Mouse (Mus musculus): ENCODE results near the gene Il12b. TPM values are rescaled to one million over a fixed set of nuclear protein-coding genes. Genes with fewer than 3 reads are reported as not detected.
A peak's percentile ranks its signal among the peaks of the same experiment; 100 is the strongest.

The Il12b gene
- total RNA-seq (2021) = under 1 TPM in 1 of 2 experiments, not detected in 1; 0.14 TPM
- long read RNA-seq, experiment 1 = 0 reads
- long read RNA-seq, experiment 2 = 0 reads

DNA sequence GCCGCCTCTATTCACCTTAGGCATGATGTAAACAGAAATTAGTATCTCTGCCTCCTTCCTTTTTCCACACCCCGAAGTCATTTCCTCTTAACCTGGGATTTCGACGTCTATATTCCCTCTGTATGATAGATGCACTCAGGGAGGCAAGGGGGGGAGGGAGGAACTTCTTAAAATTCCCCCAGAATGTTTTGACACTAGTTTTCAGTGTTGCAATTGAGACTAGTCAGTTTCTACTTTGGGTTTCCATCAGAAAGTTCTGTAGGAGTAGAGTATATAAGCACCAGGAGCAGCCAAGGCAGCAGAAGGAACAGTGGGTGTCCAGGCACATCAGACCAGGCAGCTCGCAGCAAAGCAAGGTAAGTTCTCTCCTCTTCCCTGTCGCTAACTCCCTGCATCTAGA lies at the start of gene Il12b:
TSS of gene Il12b (plus strand) at position 301 of the 400 bp plus-strand sequence.
- no peak for DNase-seq (ENCODE audit: low spot score in 2 of 2)

DNA sequence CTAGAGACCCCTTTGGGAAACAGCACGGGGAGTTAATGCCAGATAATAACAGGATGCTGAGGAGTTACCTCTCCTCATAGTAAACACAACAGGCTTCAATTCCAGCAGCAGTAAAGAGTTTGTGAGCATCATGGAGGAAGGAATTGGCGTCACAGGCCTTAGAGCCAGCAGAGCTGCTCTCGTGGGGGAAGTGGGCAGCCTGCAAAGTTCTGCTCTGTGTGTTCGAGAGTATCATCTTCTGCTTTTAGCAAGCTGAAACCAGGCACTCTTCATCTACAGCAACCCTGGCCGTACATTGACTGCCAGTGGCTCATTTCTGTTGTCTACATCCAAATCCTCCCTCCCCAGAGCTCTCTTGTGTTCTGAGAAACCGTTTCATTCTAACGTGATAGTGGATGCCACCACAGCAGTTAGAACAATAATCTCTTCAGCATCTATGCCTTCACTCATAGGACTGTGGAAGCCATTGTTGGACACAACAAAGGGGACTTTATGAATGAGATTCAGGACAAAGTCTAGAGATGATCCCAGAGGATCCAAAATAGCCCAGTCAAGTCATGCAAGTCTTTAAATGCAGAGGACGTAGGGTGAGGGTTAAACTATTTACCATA lies 44.9 kb upstream of the Il12b start:
- DNase-seq (ENCODE audit: low spot score in 2 of 2) = no peak

DNA sequence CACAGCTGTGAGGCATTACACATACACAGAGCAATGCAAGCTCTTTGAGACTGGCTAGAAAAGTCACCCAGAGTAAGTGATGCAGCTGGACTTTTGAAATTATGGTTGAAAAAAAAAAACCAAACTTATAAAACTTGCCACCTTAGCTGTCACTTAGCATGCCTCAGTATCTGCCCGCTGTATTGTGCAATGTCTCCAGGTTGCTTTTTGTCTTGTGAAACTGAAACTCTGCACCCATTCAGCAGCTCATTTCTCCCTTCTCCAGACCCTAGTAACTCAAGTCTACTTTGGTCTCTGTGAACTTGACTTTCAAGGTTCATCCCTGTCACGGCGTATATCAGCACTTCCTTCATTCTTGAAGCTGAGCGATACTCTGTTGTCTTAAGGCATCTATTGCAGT lies 43.7 kb upstream of the Il12b start:
- DNase-seq (ENCODE audit: low spot score in 2 of 2) = no peak

DNA sequence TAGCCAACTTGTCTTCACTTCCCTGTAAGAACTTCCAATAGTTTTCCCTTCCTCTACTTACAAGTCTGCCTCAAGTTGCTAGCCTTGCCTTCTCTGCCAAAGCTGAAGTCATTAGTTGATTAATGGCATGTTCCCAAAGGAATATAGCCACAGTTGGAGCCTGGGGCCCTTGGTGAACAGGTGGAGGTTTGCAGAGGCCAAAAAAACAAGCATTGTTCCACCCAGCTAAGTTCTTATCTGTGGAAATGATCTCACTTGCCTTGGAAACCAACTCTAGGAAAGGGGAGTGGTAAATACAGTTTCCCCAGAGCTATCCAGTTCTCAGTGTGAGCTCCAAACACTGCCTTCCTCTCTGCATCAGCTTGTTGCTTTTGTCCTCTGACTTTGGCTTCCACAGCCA lies 35.3 kb upstream of the Il12b start:
- DNase-seq (ENCODE audit: low spot score in 2 of 2) = no peak

DNA sequence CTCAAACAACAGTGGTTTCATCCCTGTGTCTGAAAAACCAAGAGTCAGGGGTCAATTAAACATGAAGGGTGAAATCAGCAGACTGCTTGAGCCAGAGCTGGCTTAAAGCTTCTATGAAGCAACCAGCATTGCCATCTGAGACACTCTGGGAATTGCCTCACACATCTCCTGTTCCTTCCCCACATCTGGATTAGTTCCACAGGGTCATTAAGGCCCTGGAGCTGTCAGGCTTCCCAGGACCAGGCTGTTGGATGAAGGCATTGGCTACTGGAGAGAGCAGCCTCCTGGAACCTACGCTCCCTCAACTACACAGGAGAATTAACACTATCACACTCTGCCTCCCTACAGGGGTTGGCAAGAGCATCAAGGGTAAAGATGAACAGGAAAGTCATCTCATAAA lies 32.2 kb upstream of the Il12b start:
- no peak for DNase-seq (ENCODE audit: low spot score in 2 of 2)

DNA sequence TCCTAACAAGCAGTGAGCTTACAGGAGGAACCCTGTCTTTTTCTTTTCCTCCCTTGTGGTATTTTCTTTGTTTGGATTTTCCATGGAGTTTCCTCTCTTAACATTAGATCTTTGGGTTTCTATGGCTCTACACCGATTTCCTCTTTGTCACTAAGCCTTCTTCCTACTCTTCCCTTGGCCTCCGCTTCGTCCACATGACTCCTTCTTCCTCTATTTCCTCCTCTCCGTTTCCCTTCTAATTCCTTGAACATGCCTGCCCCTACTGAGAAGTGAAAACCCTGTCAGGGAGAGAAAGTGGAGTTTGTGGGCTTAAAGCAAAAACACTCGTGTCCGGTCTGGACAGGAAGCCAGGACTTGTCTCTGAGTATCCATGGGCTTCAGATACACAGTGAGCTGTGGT lies 27.0 kb upstream of the Il12b start:
- no peak for DNase-seq (ENCODE audit: low spot score in 2 of 2)

DNA sequence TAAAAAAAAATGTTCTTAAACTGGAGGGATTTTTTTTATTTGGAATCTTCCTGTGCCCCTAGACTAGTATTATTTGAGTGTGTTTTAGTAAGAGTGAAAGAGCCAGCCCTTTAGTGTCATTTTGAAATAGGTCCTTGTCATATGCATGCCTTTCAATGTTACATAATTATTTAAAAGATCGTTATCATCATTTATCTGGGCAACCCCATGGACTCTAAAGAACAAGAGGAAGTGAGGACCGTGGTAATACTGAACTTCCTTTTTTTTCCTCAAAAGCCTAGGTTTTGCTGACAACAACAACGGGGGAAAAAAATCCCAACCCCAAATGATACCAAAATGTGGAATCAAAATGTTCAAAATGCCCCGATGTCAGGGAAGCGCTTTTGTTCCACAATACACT lies 22.0 kb upstream of the Il12b start:
- DNase-seq (ENCODE audit: low spot score in 2 of 2) = no peak

DNA sequence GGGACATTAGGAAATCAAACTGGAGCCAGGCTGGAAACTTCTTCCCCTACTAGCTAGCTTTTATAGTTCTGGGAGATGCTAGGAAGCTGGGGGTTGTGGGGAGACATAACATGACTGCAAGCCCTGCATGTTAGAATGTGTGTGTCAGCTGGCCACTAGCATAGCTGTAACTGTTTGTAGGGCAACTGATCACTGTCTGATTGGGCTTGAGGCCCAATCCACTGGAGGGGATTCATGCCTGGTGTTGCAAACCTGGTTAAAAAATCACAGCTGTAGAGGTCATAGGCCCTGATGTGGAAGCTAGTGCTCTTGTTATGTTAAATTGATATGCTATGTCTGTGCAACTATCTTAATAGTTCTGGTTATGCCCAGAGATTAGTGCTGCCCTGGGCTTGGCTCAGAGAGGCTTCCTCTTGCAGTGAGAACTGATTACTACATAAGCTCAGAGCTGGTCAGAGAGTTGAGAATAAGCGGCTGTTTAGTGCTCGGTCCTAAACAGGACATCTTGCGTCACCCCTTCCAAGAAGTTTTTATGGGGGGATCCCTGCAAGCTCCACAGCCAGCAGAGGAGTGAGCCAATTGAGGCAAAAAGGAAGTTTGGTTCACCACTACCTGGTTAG lies 19.3 kb upstream of the Il12b start:
- no peak for DNase-seq (ENCODE audit: low spot score in 2 of 2)

DNA sequence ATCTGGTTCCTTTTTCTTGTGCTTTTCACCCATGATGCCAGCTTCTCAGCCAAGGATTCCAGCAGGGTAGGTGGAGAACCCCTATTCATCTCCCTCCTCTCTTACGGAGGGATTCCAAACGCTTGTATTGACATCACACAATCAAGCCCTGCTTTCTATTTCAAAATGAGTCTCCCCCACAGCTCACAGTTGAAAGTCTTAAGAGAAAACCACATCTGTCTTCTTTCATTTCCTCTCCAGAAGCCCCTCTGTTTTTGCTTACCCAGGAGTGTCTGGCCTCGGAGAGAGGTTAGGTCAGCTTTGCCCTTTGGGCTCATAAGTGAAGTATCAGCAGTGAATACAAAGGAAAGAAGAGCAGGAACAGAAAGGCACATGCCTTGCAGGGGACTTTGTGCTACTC lies 17.7 kb upstream of the Il12b start:
- DNase-seq (ENCODE audit: low spot score in 2 of 2) = no peak

DNA sequence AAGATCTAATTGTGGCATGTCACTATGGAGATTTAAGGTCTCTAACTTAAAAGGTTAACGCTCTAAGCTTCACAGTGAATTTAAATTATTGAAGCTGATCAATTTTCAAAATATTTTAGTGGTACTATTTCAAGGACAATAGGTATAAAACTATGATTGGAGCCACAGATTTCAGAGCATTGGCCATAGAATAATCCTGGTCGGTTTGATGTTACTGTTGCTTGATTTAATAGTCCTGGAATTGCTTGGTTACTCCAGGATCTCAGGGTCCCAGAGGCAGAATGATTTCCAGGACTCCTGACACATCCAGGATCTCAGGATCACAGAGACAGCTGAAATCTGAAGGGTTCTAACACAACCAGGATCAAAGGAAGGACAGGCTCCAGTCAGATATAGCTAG lies 12.8 kb upstream of the Il12b start:
- no peak for DNase-seq (ENCODE audit: low spot score in 2 of 2)

DNA sequence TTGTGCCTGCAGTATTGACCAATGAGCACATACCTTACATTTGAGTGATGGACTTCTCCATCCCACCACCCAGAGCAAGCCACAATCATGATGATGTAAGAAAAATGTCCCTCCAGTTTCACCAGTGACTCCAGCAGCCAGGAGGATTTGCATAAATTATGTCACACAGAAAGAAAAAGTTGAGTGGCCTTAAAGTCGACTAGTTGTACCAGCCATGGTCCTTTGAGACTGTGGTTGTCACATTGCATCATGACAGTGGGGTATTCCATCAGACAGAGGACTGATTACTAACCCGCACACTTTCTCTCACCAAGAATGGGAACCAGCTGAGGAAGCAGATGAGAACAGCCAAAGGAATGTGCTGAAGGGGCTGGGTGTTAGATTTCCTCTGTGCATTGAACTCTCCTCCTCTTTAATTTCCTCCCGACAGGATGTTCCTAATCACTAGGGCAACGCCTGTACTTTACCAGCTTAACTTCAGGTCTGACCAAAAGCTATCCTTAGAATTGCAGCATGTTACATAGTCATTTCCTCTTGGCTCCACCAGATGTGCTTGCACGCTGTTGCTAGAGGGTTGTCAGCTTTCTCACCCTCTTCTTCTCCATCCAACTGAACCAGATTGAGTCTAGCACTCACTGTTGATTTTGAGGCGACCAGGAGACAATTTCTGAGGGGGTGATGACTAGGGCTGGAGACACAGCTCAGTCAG lies 9.7 kb upstream of the Il12b start:
- DNase-seq (ENCODE audit: low spot score in 2 of 2) = no peak

DNA sequence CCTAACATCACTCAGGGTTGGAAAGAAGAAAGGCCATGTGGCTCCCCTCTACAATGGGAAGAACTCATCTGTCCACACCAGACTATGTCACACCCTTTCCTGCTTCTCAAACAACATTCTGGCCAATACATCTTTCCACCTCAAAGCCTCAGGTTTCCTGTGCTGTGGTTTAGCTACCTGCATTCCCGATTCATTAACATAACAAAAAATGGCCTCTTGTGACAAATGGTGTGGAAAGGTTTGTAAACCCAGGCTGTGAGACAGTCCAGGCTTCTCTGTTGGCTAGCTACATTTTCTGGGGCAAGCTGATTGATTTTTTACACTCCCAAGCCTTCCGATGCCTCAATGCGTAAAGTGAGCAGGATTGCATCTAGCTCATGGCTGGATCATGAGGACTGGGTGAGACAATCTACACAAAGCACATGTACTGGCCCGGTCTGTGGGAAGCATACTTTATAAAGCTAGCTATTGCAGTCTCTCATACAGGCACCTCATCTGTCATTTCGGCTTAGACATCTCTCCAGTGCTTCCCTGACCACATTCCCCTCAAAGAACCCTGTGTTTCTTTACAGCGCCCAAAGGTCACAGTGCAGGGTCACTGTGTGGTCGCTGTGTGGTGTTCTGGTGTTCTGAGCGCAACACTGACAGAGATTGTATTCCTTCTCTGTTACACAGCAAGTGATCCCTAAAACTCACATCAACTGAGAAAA lies 6.6 kb upstream of the Il12b start:
- no peak for DNase-seq (ENCODE audit: low spot score in 2 of 2)

DNA sequence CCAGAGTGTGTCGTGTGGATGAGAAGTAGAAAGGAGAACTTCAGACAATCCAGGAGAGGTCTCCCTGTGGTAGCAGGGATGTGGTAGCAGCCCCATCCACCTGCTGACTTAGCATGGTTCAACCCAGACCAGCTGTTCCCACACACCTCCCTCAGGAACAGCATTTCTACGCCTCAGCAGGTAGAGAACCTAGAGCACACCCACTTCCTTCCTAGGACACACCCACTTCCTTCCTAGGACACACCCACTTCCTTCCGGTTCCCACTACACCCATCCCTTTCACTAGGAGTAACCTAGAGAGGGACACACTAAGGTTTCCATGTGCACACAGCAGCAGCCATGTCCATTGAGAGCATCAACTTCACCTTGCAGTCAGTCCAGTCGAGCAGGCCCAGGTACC lies 4.5 kb upstream of the Il12b start:
- no peak for DNase-seq (ENCODE audit: low spot score in 2 of 2)

DNA sequence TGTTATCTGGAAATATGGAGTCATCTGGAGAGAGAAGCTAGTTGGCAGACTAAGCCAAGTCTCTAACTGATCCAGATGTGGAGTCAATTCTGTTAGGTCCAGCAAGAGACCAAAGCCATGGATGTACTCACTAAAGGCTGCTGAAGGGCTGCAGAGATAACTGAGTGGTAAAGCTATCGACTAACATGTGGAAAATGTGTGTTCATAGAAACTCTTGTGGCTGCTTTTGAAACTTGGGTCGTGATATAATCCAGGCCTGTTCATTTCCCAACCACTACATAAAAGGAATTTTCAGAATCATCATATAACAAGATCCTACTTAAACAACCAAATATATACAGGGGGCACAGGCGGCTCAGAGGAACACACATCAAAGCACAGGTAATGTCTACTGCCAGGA lies 2.3 kb upstream of the Il12b start:
- no peak for DNase-seq (ENCODE audit: low spot score in 2 of 2)

DNA sequence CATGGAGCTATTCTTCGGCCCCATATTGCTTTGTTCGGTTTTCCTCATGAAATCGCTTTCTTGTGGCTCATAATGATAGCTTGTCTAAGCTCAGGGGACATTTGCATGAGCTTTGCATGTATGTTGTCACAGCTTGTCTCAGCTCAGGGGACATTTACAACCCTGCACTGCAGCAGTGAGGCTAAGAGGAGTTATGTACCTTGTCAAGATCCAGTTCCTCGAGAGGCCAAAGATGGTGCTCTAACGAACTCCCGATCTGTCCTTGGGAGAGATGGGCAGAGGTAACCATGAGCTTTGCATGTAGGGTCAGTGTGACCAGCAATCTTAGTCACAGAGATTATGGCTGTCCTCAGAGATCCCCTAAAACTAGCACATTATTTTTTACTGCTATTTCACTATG lies 1.5 kb upstream of the Il12b start:
- no peak for DNase-seq (ENCODE audit: low spot score in 2 of 2)

DNA sequence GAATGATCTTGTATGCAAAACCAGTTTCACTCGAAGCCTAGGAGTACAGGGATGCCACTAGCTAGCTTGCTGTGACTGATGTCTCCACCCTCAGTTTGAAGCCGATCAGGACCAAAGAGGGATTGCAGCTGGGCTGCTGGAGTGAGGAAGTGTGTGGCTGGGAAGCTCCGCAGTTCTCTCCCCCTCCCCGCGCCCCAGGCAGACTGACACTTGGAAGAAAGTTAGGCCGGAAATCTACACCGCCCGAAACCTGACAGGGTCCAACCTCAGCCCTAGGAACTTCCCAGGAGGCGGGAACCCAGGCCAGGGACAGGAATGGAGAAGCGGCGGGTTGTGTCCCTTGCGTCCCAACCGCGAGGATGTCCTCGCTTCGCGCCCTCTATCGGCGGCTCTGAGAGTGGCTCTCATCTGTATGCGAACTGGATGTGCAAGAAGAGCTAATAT lies 1.1 kb upstream of the Il12b start:
- peak; percentile 35 to 50 for DNase-seq (ENCODE audit: low spot score in 2 of 2)

DNA sequence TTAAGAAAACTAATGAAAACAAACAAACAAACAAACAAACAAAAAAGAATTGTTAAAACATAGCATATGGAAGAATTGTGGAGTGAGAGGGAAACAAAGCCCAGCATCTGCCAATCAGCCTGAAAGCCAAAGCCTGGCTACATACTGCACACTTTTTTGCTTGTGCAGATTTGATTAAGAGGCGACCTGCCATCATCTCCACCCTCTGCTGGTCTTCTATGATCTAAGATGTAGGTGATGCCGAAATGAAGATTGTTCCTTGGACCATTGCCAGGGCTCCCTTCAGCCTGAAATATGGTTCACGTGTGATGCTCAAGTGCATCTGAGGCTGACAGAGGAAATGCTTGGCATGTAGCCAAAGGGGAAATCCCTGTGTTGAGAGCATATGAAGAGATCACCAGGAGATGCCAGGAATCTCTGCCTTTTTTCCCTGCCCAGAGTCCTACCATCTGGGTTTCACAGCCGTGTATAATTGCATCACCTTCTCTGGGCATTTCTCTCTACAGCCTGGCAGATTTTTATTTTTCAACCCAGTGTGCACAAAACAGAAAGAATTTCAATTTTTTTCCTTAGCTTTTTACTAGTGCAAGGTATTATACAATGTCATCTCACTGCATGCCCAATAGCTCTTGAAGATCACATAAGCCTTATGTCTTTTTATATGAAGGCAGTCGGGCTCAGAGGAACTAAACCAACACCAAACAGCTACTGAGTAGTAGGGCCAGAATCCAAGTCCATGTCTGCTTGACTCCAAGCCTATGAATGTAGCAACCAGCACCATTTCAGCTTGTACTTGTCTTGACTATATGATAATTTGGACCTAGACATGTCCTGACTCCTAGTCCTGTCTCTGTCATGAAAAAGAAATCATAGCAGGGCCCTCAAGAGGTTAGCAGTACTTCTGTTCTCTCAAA lies 2.0 kb downstream of the Il12b start:
- DNase-seq (ENCODE audit: low spot score in 2 of 2) = no peak

DNA sequence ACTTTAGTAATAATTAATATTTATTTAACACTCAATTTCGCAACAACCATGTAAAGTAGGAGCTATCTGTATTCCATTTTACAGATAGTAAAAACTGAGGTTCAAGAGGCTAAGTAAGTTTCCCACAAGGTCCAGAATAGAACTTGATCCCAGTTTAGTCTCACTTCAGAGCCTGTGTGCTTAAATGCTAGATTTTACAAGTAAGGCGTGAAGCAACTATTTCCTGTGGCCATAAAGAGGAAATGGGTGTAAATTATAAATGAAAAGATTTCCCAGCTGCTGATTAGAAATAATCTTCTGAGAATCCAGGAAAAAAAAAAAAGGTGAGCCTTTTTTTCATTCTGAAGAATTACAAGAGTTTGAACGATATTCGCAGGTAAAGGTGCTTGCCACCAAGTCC lies 5.2 kb downstream of the Il12b start:
- no peak for DNase-seq (ENCODE audit: low spot score in 2 of 2)

DNA sequence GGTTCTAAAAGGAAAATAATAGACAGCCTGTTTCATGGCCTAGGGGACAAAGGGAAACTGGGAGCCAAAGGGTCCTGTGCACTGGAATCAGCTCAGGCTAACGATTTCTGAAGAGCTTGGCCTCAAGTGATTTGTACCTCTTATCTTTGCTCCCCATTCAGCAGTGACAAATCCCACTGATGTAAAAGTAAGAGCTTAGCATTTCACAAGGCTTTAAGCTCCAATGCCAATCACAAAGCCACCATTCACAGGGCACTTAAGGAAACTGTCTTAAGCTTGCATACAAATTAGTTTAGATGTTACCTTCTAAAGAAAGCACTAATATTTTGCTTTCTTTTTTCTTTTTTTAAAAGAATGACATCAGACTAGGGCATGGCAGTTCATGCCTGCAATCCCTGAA lies 6.1 kb downstream of the Il12b start:
- no peak for DNase-seq (ENCODE audit: low spot score in 2 of 2)

DNA sequence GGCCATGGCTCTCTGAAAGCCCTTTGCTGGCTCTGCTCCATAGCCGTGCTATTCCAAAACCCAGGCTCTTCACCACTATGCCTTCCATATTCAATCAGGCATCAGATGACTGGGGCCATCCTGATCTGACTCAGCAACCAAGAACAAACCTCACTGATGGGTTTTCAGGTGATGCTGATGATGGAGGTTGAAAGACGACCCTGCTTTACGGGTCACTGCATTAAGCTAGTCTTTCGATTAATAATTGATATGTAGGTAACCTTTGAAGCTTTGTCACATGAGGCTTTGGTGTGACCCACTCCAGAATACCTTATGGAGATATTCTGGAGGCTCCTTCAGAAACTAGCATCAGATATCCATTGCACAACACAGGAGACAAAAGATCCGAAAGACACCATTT lies 6.6 kb downstream of the Il12b start:
- DNase-seq (ENCODE audit: low spot score in 2 of 2) = no peak

DNA sequence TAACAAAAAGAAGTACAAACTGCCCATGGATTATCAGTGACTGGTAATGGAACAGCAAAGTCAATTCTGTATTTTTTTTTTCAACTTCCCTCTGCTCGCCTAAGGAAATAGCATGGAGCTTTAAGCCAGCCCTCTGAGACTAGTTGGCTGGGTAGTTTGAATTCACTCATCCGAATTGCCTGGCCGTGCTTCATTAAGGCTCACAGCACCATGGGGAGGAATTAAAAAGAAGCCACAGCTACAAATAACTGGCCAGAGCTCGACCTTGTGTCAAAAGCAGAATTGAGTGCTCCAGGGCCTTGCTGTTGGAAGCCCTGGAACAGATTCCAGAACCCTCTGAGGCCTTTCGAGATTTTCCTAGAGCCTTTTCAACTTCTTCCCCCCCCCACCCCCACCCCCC lies 8.8 kb downstream of the Il12b start:
- no peak for DNase-seq (ENCODE audit: low spot score in 2 of 2)
